Mouse (Mus musculus) forebrain, embryonic 13.5 days (tissue): ENCODE results near the gene Lsmem1. TPM values are rescaled to one million over a fixed set of nuclear protein-coding genes. Genes with fewer than 3 reads are reported as not detected.

ENCODE experiments used
- ATAC-seq: fragments of 200-750 bp; cut with Nextera tagmentation; 2 replicates; pipeline ENCODE4 v1.8.0; 2017
- H3K27ac ChIP-seq: fragments of 300-500 bp; sonication (generic); 2 replicates; pipeline ENCODE4 v1.5.1; 2015; ENCODE audit warnings: inconsistent platforms, mild to moderate bottlenecking, moderate library complexity
- H3K27me3 ChIP-seq: fragments of 300-500 bp; sonication (generic); 2 replicates; pipeline ENCODE4 v1.6.1; 2015; ENCODE audit warnings: mild to moderate bottlenecking, inconsistent platforms
- H3K36me3 ChIP-seq: fragments of 300-500 bp; sonication (generic); 2 replicates; pipeline ENCODE4 v1.6.1; 2015; ENCODE audit warnings: mild to moderate bottlenecking, inconsistent platforms; ENCODE audit not compliant: poor library complexity, severe bottlenecking
- H3K4me1 ChIP-seq: fragments of 300-500 bp; sonication (generic); 2 replicates; pipeline ENCODE4 v1.6.1; 2015; ENCODE audit warnings: inconsistent platforms
- H3K4me2 ChIP-seq: fragments of 300-500 bp; sonication (generic); 2 replicates; pipeline ENCODE4 v1.6.1; 2015; ENCODE audit warnings: inconsistent platforms, mild to moderate bottlenecking, moderate library complexity
- H3K4me3 ChIP-seq: fragments of 300-500 bp; sonication (generic); 2 replicates; pipeline ENCODE4 v1.5.1; 2015; ENCODE audit warnings: mild to moderate bottlenecking, inconsistent platforms
- H3K9ac ChIP-seq: fragments of 300-500 bp; sonication (generic); 2 replicates; pipeline ENCODE4 v1.6.1; 2015; ENCODE audit warnings: mild to moderate bottlenecking, inconsistent platforms
- H3K9me3 ChIP-seq: fragments of 300-500 bp; sonication (generic); replicated peaks from 2 replicates; pipeline ENCODE4 v1.6.1; 2016; ENCODE audit warnings: inconsistent platforms
- WGBS: fragments of 180-500 bp; shearing (Covaris S2); methylation state at CpG from one replicate; pipeline ENCODE4 v1.1.7; 2015; 5-methylcytosine and 5-hydroxymethylcytosine counted together
- polyA plus RNA-seq: library from polyadenylated mRNA; unstranded; fragments of >200 nt; fragmentation: Nextera tagmentation; extraction: Ambion mirVana; gene quantifications from 2 replicates; pipeline ENCODE4 v1.2.1, GENCODE M21; 2015

Lsmem1 gene
- polyA plus RNA-seq, 1 experiment from 2014 or later, result not detected

DNA sequence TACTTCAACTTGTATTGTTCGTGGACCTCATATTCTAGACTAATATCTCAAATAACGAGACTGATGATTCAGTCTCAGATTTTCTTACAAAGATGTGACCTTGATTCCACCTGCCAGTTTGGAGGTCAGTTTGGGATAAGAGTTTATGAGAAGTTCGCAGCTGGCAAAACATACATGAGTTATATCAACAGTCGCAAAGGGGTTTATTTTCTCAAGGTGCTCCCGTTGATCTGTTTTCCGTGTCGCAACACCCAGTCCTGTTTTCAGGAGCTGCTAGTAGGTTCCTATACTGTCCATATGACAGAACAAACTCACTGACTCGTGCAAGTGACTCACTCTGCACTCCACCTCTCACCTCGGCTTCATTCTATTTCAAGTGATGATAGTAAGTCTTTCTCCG is 24.4 kb upstream of the Lsmem1 start:
- Histone ChIP-seq H3K27ac (peak overlapping the region; percentile 48; the same call in 1 of the 2 replicates), H3K9ac (peak overlapping the region; percentile 38; the same call in 1 of the 2 replicates), H3K27me3 (no peaks in the 10 kb centered on the region), H3K4me2 (peak overlapping the region; percentile 64), H3K4me3 (peak overlapping the region; percentile 96), H3K4me1 (peaks cover 26% of the 10 kb centered on the region), H3K36me3 (no peaks in the 10 kb centered on the region), H3K9me3 (no peaks in the 10 kb centered on the region)
- WGBS, result 61% methylated on average over 10 of the region's 10 CpGs
- ATAC-seq, result no peak

DNA sequence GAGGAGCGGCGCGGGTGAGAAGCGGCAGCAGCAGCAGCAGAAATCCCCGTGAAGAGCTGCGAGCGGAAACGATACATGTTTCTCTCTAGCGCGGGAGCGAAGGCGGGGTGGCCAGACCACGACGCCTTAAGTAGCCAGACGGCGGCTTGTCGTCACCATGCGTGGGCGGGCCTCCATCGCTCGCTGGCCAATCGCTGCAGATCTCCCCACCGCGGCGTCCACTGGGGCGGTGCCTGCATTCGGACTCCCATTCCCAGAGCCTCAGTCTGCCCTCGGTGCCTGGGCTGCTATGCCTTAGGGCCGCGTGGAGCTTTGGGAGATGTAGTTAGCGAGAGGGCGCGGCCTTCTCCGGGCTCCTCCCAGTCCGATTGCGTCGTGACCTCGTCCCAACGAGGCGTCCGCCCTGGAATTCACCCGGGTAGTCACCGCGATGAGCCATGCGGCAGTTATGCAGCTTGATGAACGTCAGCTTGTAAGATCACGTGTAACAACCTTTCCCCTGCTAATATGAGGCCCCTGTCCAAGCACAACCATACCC is 23.9 kb upstream of the Lsmem1 start:
- Histone ChIP-seq H3K27me3 (no peaks in the 10 kb centered on the region), H3K4me1 (peaks cover 26% of the 10 kb centered on the region), H3K4me3 (peak overlapping the region; percentile 96), H3K36me3 (peaks cover under 1% of the 10 kb centered on the region; the same call in 1 of the 2 replicates), H3K9ac (peak overlapping the region; percentile 92), H3K9me3 (no peaks in the 10 kb centered on the region), H3K4me2 (peak overlapping the region; percentile 64), H3K27ac (peak overlapping the region; percentile 92)
- WGBS, result 0% methylated on average over 47 of the region's 47 CpGs
- ATAC-seq, result peak; percentile 99

DNA sequence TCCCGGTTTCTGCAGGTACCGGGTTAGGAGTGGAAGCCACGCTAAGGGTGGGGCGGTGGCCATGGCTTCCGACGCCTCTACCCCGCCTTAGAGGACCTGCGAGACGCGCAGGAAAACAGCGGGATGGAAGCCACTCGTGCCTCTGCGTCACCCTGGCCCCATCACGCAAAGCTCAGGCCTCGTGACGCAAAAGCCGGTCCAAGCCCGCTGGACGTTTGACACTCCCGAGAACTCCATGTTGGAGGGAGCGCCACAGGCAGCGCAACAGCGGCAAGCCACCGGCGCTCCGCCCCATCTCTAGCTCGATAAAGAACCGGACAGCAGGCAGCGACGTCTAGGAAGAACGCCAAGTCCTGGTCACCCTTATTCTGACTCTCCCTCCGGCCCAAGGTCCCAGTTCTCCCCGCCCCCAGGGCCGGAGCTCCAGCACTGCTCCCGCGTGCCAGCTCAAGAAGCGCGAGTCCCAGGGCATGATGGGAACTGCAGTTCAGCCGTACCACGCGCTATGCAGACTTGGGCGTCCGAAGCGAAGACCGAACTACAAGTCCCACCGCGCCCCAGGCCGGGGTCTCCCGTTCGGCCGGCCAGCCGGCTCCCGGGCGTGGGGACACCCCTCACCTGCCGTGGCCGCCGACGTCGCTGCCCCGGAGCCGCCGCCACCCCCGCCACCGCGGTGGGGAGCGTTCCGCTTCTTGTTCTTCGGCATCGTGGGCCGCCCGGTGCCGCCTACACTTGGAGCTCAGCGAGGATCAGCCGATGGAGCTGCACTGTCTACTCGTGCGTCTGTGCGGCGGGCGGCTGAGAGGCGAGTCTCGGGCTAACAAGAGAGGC is 23.2 kb upstream of the Lsmem1 start:
- peak; percentile 95 for ATAC-seq
- peak overlapping the region; percentile 96 for H3K4me3 ChIP-seq
- peak overlapping the region; percentile 64 for H3K4me2 ChIP-seq
- peaks cover 26% of the 10 kb centered on the region for H3K4me1 ChIP-seq
- no peaks in the 10 kb centered on the region for H3K9me3 ChIP-seq
- no peaks in the 10 kb centered on the region for H3K27me3 ChIP-seq
- peak overlapping the region; percentile 92 for H3K9ac ChIP-seq
- WGBS, result under 1% methylated on average over 80 of the region's 81 CpGs
- H3K36me3 ChIP-seq, result peaks cover 4% of the 10 kb centered on the region; the same call in 1 of the 2 replicates
- H3K27ac ChIP-seq, result peak overlapping the region; percentile 92

DNA sequence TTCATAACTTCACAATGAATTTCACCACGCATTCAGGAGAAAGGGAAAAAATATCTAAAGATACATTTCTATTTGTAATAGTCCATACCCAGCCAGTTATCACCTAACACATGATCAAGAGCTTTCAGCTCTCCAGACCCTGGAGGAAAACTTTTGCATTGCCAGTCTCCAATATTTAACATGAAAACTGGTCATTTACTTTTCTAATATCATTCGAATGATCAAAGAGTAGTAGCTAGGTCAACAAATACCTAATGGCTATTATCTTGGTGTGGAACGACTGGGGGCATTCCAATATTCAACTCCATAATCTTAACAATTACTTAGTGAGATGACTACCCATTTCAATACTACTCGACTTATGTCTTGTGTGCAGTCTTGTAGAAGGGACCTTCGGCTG is 22.3 kb upstream of the Lsmem1 start:
- no peak for ATAC-seq
- Histone ChIP-seq H3K4me2 (peak overlapping the region; percentile 64), H3K9ac (peak overlapping the region; percentile 92), H3K27me3 (no peaks in the 10 kb centered on the region), H3K36me3 (peaks cover 7% of the 10 kb centered on the region), H3K27ac (no peak overlapping the region), H3K4me3 (peak overlapping the region; percentile 96), H3K4me1 (peaks cover 26% of the 10 kb centered on the region), H3K9me3 (no peaks in the 10 kb centered on the region)
- WGBS, result 11% methylated on average over 5 of the region's 5 CpGs

GRCm38 (mm10) chr12:40220896-40221295 is 21.6 kb upstream of the Lsmem1 start:
- Histone ChIP-seq H3K27ac (no peak overlapping the region), H3K9ac (peak overlapping the region; percentile 92; the same call in 1 of the 2 replicates), H3K4me1 (peaks cover 26% of the 10 kb centered on the region), H3K27me3 (no peaks in the 10 kb centered on the region), H3K4me2 (peak overlapping the region; percentile 64), H3K36me3 (peaks cover 14% of the 10 kb centered on the region), H3K4me3 (peak overlapping the region; percentile 96), H3K9me3 (no peaks in the 10 kb centered on the region)
- 39% methylated on average over 3 of the region's 3 CpGs for WGBS
- ATAC-seq, result no peak

DNA sequence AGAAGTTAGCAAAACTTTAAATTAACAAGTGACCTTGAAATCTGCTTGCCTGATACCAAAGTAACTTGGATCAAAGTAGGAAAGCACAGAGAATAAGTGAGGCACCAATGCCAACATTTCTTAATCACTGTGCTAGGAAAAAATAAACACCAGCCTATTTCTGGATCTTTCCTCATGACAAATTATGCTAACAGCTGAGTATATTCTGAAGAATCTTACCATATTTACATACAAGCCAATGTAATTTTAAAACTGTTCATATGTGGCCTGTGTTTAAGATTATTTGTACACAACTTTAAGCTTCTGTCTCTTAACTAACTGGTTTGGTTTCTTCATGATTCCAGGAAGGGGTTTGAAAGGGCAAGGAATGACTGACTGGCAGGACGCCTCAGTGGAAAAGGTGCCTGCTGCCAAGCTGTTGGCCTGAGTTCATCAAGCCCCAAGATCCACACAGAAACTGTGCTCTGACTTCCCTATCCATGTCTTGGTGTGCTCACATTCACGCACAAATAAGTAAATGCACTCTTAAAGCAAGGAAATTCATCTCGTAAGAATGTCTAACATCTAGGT is 20.8 kb upstream of the Lsmem1 start:
- H3K4me3 ChIP-seq, result peak overlapping the region; percentile 96
- 46% methylated on average over 3 of the region's 3 CpGs for WGBS
- H3K9ac ChIP-seq, result peak overlapping the region; percentile 10; the same call in 1 of the 2 replicates
- H3K9me3 ChIP-seq, result no peaks in the 10 kb centered on the region
- ATAC-seq, result no peak
- H3K4me1 ChIP-seq, result peaks cover 26% of the 10 kb centered on the region
- peaks cover 22% of the 10 kb centered on the region for H3K36me3 ChIP-seq
- no peak overlapping the region for H3K27ac ChIP-seq
- H3K27me3 ChIP-seq, result no peaks in the 10 kb centered on the region
- H3K4me2 ChIP-seq, result peak overlapping the region; percentile 64

DNA sequence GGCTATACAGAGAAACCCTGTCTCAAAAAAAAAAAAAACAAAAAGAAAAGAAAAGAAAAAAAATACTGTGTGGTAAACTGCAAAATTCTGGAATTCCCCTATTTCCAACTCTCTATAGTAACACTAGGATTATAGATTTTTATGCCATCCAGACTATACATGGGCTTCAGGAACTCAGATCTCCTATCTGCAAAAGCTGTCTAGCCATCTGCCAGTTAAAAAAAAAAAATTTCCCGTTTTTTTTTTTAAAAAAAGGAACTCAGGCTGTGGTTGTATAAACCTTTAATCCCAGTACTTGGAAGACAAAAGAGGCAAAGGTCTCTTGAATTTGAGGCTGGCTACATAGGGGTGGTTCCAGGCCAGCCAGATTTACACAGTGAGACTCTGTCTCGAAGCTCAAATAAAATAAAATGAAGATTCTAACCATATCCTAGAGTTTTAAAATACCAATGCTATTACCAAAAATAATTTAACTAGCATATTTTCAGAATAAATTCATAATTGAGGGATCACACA is 19.2 kb upstream of the Lsmem1 start:
- H3K27me3 ChIP-seq, result no peaks in the 10 kb centered on the region
- H3K4me3 ChIP-seq, result no peak overlapping the region
- H3K36me3 ChIP-seq, result peaks cover 38% of the 10 kb centered on the region
- no peak for ATAC-seq
- no peak overlapping the region for H3K9ac ChIP-seq
- WGBS, result 69% methylated on average over 2 of the region's 2 CpGs
- H3K4me1 ChIP-seq, result peaks cover 26% of the 10 kb centered on the region
- H3K27ac ChIP-seq, result no peak overlapping the region
- H3K4me2 ChIP-seq, result no peak overlapping the region
- no peaks in the 10 kb centered on the region for H3K9me3 ChIP-seq

GRCm38 (mm10) chr12:40217776-40218175 is 18.5 kb upstream of the Lsmem1 start:
- no peak for ATAC-seq
- Histone ChIP-seq H3K4me1 (peaks cover 26% of the 10 kb centered on the region), H3K36me3 (peaks cover 45% of the 10 kb centered on the region), H3K4me3 (no peak overlapping the region), H3K9ac (no peak overlapping the region), H3K9me3 (no peaks in the 10 kb centered on the region), H3K27ac (no peak overlapping the region), H3K4me2 (no peak overlapping the region), H3K27me3 (no peaks in the 10 kb centered on the region)
- 90% methylated on average over 2 of the region's 2 CpGs for WGBS

- Histone ChIP-seq H3K9me3 (no peaks in the 10 kb centered on the region), H3K36me3 (peaks cover 69% of the 10 kb centered on the region), H3K9ac (no peak overlapping the region), H3K27me3 (no peaks in the 10 kb centered on the region), H3K27ac (no peak overlapping the region), H3K4me1 (peaks cover 9% of the 10 kb centered on the region), H3K4me2 (no peak overlapping the region), H3K4me3 (no peak overlapping the region)
- WGBS, result 93% methylated on average over 15 of the region's 15 CpGs
- ATAC-seq, result no peak
These were observed 15.9 kb upstream of the Lsmem1 start for GRCm38 (mm10) chr12:40214888-40215876.

- Histone ChIP-seq H3K27me3 (no peaks in the 10 kb centered on the region), H3K4me2 (no peak overlapping the region), H3K27ac (no peak overlapping the region), H3K4me1 (no peaks in the 10 kb centered on the region), H3K4me3 (no peak overlapping the region), H3K9ac (no peak overlapping the region), H3K36me3 (peaks cover 81% of the 10 kb centered on the region), H3K9me3 (no peaks in the 10 kb centered on the region)
- ATAC-seq, result no peak
- WGBS, result 87% methylated on average over 3 of the region's 3 CpGs
These were observed 9.8 kb upstream of the Lsmem1 start for GRCm38 (mm10) chr12:40209049-40209448.

DNA sequence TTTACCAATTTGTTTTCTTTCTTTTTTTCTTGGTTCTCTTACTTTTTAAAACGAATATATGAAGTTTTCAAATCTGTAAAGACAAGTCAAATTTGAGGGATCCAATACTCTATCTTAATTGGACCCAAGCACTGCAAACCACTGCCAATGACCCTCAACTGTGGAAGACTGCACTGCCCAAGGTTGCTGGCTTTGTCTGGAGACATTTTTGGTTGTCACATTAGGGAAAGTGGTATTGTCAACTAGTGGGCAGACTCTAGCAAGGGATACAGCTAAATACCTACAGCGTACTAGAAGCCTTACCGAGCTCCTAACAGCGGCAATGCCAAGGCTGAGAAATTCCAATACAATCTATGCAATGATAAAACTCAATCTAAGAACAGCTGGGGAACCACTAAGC is 8.6 kb upstream of the Lsmem1 start:
- no peak overlapping the region for H3K4me2 ChIP-seq
- no peaks in the 10 kb centered on the region for H3K27me3 ChIP-seq
- H3K4me1 ChIP-seq, result no peaks in the 10 kb centered on the region
- ATAC-seq, result no peak
- H3K27ac ChIP-seq, result no peak overlapping the region
- no peaks in the 10 kb centered on the region for H3K9me3 ChIP-seq
- 94% methylated on average over 4 of the region's 4 CpGs for WGBS
- H3K9ac ChIP-seq, result no peak overlapping the region
- peaks cover 77% of the 10 kb centered on the region for H3K36me3 ChIP-seq
- no peak overlapping the region for H3K4me3 ChIP-seq
